Mouse (Mus musculus): Measurements from ENCODE around the gene Elp4. TPM values are rescaled to one million over a fixed set of nuclear protein-coding genes. Genes with fewer than 3 reads are reported as not detected.

Gene Elp4
- polyA plus RNA-seq, 1 experiment from 2014 or later = 33.6 TPM

DNA sequence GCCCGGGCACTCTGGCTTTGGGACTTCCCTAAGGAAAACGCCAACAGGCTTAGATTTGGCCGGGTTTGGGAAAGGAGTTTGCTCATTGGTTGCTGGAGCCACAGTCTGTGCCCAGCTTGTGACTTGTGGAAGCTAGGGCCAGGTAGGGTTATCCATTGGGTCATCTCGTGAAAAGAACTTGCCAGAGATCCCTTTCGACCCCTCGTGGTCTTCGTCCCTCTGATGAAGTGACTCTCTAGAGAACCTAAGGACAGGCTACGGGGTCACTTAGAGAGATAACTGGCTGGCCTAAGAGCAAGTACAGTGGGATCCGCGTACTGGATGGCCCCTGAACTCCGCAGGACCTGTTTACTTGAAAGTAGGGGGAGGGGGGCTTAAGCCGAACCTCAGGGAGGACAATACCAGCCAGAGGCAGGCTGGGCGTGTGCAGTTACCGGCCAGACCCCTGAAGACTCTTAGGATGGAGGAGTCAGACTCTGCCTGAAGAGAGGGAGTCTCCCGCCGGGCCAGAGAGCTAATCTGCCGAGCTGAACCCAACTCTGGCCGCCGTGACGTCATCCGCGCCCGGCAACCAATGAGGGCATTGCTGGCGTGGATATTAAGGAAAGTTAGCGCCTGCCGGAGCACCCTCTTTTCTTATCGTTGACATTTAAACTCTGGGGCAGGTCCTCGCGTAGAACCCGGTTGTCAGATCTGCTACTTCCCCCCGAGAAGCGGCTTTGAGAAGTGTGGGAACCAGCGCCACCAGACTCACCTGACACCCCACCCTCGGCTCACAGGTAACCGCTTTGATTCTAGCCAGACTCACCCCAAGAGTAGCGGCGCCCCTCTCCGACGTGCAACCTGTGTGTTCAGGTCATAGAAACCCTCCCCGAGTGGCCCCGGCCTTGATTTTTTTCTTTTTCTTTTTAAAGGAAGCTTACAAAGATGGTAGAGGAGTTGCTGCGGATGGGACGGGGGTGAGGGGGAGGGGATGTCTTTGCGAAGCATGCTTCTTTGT is 235.8 kb downstream of the Elp4 start, which contains the start of gene Pax6:
Pax6 (plus strand) TSS at position 630 of the 1,000 bp plus-strand sequence.
- peaks cover 26% of the 10 kb centered on the region for H3K4me1 ChIP-seq
- under 1% methylated on average over 44 of the region's 44 CpGs for WGBS
- no peaks in the 10 kb centered on the region for H3K36me3 ChIP-seq
- peaks cover 100% of the 10 kb centered on the region for H3K27me3 ChIP-seq (ENCODE audit: insufficient read depth, poor library complexity, severe bottlenecking)
- H3K4me3 ChIP-seq = peak within 1 kb of the TSS; percentile 33
- no peaks in the 10 kb centered on the region for H3K9me3 ChIP-seq
- H3K27ac ChIP-seq = no peak within 1 kb of the TSS
- no peak for DNase-seq (ENCODE audit: low spot score)

DNA sequence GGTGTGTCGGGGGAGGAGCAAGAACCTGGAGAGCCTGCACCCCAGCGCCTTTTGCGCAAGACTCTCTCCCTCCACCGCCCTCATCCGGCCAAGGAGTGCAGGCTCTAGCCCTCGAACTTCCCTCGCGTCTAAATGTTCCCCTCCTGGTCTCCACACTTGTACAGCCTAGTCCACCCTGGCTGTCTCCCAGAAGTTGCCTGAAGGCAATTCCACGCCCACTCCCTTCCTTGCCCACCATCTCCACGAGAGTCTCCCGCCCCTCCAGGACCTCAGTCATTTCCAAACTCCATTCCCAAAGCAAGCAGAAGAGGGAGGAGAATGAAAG is 236.8 kb downstream of the Elp4 start:
- Histone ChIP-seq H3K9me3 (no peaks in the 10 kb centered on the region), H3K4me1 (peaks cover 28% of the 10 kb centered on the region), H3K4me3 (no peak overlapping the region), H3K27me3 (ENCODE audit: insufficient read depth, poor library complexity, severe bottlenecking) (peaks cover 100% of the 10 kb centered on the region), H3K36me3 (no peaks in the 10 kb centered on the region), H3K27ac (no peak overlapping the region)
- WGBS = 1% methylated on average over 11 of the region's 11 CpGs
- no peak for DNase-seq (ENCODE audit: low spot score)

DNA sequence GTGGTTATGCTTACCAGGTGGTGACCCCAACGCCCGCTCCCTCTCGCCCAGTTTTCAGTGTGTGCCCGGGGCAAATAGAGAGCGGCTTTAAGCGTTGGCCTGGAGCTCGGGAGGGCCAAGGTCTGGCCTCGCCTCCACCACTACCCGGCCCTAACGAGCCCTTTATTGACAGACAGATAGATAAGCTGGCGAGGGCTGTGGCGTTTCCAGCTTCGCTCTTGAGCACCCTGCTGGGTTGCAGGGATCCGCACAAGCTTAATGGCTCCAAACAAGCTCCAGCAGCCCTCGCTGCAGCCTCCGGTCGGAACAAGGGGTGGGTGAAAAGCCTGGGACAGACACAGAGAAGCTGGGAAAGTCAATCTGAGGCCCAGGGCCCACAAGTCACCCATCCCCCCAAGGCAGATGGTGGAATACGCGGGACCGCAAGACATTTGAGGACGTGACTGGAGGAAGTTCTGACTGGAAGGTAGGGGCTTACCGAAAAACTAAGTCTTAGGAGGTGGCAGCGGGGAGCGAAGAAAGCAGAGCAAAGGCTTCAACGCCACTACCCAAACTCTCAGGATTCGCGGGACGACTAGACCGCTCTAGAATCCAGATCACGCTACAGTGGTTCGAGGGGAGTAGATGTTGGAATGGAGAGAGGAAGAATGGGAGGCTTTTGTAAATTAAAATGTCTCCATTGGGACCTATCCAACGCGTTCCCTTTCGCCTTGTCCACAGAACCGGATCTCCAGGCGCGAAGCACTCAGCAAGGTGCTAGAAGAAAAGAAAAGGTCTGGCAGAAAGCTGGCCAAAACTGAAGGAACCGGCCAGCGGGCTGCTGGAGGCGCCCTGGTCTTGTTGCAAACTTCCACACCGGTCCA is 237.4 kb downstream of the Elp4 start:
- Histone ChIP-seq H3K36me3 (no peaks in the 10 kb centered on the region), H3K27ac (no peak overlapping the region), H3K4me1 (peaks cover 28% of the 10 kb centered on the region), H3K4me3 (no peak overlapping the region), H3K27me3 (ENCODE audit: insufficient read depth, poor library complexity, severe bottlenecking) (peaks cover 100% of the 10 kb centered on the region), H3K9me3 (no peaks in the 10 kb centered on the region)
- DNase-seq (ENCODE audit: low spot score) = no peak
- under 1% methylated on average over 41 of the region's 41 CpGs for WGBS

DNA sequence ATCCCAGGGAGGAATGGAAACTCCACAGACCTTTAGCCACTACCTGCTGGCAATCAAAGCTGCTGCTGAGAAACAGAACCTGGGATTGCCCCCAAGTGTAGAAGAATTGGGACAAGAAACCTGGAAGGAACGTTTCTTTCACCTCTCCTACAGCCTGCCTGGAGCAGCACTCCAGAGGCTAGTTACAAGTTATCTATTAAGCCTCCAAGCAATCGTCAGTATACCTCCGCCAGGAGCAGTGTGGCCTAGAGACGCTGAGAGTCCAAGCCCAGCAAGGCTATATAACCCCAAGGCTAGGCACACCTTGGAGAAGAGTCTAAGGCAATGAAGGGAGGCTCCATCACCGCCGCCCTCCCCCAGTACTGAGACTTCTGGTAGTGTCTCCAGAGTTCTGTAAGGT is 238.0 kb downstream of the Elp4 start:
- WGBS = 2% methylated on average over 6 of the region's 6 CpGs
- no peak for DNase-seq (ENCODE audit: low spot score)

DNA sequence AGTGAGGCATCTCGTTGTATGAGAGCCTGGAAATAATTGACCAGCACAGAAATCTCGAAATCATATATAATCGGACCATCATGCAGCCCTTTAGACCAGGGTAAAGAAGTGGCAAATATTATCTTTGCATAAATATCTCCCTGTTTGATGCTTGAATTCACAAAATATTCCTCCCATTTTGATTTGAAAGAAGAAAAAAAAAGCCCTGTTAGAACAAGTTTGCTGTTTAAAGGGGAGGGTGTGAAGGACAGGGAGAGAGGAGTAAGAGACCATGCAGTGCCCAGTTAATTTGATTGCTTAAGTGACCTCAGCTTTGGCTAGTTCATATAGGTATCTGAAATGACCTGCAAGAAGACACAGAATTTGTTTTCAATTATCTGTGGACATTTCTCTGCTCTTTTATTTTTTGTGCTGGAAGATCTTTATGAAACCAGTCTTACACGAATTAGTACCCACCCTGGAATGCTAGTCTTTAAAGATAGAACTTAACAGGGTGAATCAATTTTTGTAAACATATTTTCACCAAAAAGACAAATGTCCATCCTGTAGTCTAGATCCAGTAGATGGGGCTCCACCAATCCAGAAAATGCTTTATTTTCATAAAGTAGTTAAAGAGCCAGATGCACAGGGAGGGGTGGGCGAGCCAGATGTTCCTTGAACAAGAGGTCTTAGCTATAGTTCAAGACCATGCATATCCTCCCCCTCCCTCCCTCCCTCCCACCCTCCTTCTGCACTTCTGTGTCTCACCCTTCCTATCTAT is 238.7 kb downstream of the Elp4 start:
- Histone ChIP-seq H3K27me3 (ENCODE audit: insufficient read depth, poor library complexity, severe bottlenecking) (peaks cover 100% of the 10 kb centered on the region), H3K27ac (no peak overlapping the region), H3K4me1 (peaks cover 32% of the 10 kb centered on the region), H3K4me3 (no peak overlapping the region), H3K36me3 (no peaks in the 10 kb centered on the region), H3K9me3 (no peaks in the 10 kb centered on the region)
- DNase-seq (ENCODE audit: low spot score) = no peak
- WGBS = 15% methylated on average over 5 of the region's 5 CpGs

More for the DNA sequence above, 238.0 kb downstream of the Elp4 start:
- no peaks in the 10 kb centered on the region for H3K36me3 ChIP-seq
- no peak overlapping the region for H3K4me3 ChIP-seq
- peaks cover 28% of the 10 kb centered on the region for H3K4me1 ChIP-seq
- H3K9me3 ChIP-seq = no peaks in the 10 kb centered on the region
- peaks cover 100% of the 10 kb centered on the region for H3K27me3 ChIP-seq (ENCODE audit: insufficient read depth, poor library complexity, severe bottlenecking)
- H3K27ac ChIP-seq = no peak overlapping the region

DNA sequence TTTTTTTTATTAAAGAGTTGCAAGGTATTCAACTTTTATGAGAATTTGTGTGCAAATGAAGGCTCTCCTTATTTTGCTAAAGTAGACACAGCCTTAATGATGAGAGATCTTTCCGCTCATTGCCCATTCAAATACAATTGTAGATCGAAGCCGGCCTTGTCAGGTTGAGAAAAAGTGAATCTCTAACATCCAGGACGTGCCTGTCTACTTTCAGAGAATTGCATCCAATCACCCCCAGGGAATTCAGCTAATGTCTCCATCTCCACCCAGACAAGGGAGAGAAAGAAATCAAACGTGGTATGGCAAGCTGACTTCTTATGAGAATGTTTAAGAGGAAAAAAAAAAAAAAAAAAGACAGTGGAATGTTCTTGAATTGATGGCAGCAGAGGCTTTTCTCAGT is 239.4 kb downstream of the Elp4 start:
- H3K9me3 ChIP-seq = no peaks in the 10 kb centered on the region
- WGBS = 10% methylated on average over 5 of the region's 5 CpGs
- no peak overlapping the region for H3K27ac ChIP-seq
- H3K4me1 ChIP-seq = peaks cover 37% of the 10 kb centered on the region
- no peaks in the 10 kb centered on the region for H3K36me3 ChIP-seq
- H3K27me3 ChIP-seq (ENCODE audit: insufficient read depth, poor library complexity, severe bottlenecking) = peaks cover 100% of the 10 kb centered on the region
- no peak for DNase-seq (ENCODE audit: low spot score)
- no peak overlapping the region for H3K4me3 ChIP-seq

DNA sequence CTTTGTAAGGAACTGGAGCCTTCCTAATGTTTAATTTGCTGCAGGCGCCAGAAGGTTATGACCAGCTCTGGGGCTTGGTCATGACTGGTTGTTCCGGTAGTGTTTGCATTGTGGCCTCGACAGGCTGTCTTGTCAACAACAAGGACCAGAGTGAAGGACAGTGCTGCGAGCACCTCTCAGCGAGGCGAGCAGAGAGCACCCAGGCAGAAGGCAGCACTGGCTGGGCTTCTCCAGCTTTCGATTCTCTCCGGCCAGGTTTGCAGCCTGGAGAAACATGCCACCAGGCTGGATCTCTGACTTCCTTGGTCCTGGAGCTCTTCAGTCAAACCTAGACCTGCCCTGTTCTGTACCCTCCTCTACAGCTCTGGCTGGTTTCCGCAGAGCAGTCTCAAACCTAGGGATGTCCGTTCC is 241.3 kb downstream of the Elp4 start:
- Histone ChIP-seq H3K4me3 (no peak overlapping the region), H3K27me3 (ENCODE audit: insufficient read depth, poor library complexity, severe bottlenecking) (peaks cover 100% of the 10 kb centered on the region), H3K27ac (no peak overlapping the region), H3K9me3 (no peaks in the 10 kb centered on the region), H3K36me3 (no peaks in the 10 kb centered on the region), H3K4me1 (peaks cover 34% of the 10 kb centered on the region)
- no peak for DNase-seq (ENCODE audit: low spot score)
- WGBS = 2% methylated on average over 10 of the region's 10 CpGs

DNA sequence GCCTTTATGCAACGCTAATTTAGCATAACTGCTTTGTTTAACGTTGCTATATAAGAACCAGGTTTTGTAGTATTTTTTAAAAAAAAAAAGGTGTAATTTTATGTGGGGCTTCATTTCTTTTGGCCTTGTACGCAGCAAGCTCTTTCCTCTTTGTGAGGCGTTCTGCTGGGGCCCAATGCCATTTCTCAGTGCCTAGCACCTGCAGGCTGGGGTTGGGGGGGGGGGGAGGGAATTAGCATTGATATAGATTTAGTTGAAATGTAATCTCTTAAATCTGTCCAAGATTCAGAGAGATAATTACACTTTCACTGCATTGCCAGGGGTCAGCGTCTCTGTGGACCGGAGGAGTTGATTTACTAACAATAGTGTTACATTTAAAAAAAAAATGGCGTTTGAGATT is 241.8 kb downstream of the Elp4 start:
- WGBS = 3% methylated on average over 7 of the region's 7 CpGs
- H3K4me3 ChIP-seq = no peak overlapping the region
- peaks cover 99% of the 10 kb centered on the region for H3K27me3 ChIP-seq (ENCODE audit: insufficient read depth, poor library complexity, severe bottlenecking)

DNA sequence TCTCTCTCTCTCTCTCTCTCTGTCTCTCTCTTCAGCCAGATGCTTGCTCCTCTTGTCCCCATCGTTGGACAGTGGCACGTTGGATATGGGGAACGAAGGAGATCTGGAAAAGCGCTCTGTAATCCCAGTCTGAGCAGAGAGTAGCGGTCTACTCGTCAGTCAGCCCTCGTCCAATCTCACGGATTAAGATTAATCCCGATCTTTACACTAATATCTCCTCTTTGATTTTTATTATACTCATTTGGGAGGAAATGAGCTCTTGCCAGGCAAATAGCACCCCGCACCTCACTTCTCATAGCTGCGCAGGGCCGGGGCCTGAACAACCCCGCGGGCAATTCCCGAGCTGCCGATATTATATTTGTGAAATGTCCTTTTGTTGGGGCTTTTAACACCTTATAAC is 242.2 kb downstream of the Elp4 start:
- no peaks in the 10 kb centered on the region for H3K9me3 ChIP-seq
- H3K4me1 ChIP-seq = peaks cover 30% of the 10 kb centered on the region
- WGBS = 5% methylated on average over 16 of the region's 16 CpGs
- peaks cover 99% of the 10 kb centered on the region for H3K27me3 ChIP-seq (ENCODE audit: insufficient read depth, poor library complexity, severe bottlenecking)
- no peak for DNase-seq (ENCODE audit: low spot score)
- no peak overlapping the region for H3K4me3 ChIP-seq
- no peaks in the 10 kb centered on the region for H3K36me3 ChIP-seq
- H3K27ac ChIP-seq = no peak overlapping the region

More for the DNA sequence above, 241.8 kb downstream of the Elp4 start:
- peaks cover 33% of the 10 kb centered on the region for H3K4me1 ChIP-seq
- H3K27ac ChIP-seq = no peak overlapping the region
- no peaks in the 10 kb centered on the region for H3K36me3 ChIP-seq
- no peak for DNase-seq (ENCODE audit: low spot score)
- no peaks in the 10 kb centered on the region for H3K9me3 ChIP-seq

DNA sequence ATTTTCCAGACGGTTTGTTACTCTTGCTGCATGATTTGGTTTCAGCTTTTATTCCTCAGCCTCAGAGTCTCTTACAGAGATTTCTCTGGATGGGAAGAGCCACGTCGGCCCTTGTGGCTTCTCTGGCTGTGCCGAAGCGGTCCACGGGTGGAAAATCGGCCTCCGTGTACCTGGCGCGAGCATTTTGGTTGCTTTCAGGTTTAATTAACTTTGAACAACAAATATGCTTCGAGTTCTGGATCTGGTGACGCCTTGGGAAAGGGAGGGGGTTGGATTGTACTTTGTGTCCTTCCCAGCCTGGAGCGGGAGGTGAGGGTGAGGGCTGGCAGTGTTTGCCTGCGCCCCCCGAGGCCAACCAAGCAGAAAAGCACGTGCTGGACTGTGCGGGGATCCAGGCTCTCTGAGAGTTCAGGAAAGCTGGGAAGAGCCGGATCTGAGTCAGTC is 242.7 kb downstream of the Elp4 start:
- no peaks in the 10 kb centered on the region for H3K9me3 ChIP-seq
- under 1% methylated on average over 18 of the region's 18 CpGs for WGBS
- H3K4me3 ChIP-seq = no peak overlapping the region
- no peak for DNase-seq (ENCODE audit: low spot score)
- no peaks in the 10 kb centered on the region for H3K36me3 ChIP-seq
- peaks cover 99% of the 10 kb centered on the region for H3K27me3 ChIP-seq (ENCODE audit: insufficient read depth, poor library complexity, severe bottlenecking)
- H3K4me1 ChIP-seq = peaks cover 27% of the 10 kb centered on the region
- no peak overlapping the region for H3K27ac ChIP-seq

DNA sequence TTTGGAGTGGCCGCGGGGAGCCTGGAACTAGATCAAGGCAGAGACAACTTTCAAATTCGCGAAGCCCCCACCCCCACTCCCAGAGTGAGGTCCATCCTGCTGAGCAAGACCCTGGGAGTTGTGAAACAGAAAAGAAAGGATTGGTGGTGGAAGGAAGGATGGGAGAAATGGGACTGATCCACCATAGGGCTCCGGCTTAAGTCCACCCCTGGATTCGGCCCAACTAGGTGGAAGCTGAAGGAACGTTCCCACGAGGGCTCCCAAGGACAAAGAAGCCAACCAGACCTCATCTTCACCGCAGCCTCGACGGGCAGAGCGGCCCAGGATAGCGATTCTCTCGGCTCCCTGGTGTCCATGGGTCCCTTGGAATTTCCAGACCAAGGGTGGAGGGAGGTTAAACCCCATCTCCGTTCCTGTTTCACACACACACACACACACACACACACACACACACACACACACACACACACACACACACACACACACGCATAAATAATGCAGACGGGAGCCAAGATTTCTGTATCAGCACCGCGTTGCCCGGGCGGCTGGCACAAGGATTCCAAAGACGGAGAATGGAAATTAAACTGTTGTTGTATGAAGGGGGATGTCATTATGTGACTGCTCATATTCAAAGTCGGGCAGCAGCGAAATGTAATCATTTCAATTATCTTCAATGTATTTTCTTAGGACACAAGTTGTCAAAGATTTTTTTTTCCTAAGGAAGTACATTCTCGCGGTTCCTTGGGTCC is 243.3 kb downstream of the Elp4 start:
- no peak for DNase-seq (ENCODE audit: low spot score)
- Histone ChIP-seq H3K4me1 (peaks cover 24% of the 10 kb centered on the region; the same call in 1 of the 2 replicates), H3K4me3 (peak overlapping the region; percentile 47; the same call in 1 of the 2 replicates), H3K36me3 (no peaks in the 10 kb centered on the region), H3K27ac (no peak overlapping the region), H3K27me3 (ENCODE audit: insufficient read depth, poor library complexity, severe bottlenecking) (peaks cover 99% of the 10 kb centered on the region), H3K9me3 (no peaks in the 10 kb centered on the region)
- under 1% methylated on average over 25 of the region's 26 CpGs for WGBS
